Mouse (Mus musculus) spleen, postnatal 36 days (tissue): ENCODE data around the gene Creld1.

ENCODE experiments used
- DNase-seq, 2 experiments: peaks; one replicate each; pipeline ENCODE4 v3.0.0; 2022; ENCODE audit warnings: low spot score in 2 of 2, mixed read lengths in 1 of 2

Creld1 gene

DNA sequence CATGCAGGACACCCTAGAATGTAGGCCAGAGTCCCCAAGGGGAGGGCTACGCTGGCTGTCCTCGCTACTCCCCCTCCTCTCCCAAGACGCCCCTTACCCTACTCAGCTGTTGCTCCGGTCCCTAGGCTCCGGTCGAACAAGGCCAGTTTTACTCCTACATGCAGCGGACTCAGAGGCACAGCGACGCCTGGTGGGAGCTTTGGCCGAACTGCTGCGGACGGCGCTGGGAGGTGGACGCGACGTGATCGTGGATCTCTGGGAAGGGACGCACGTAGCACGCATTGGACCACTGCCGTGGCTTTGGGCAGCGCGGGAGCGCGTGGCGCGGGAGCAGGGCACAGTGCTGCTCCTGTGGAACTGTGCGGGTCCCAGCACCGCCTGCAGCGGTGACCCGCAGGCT, 13.7 kb upstream of the Creld1 start:
- DNase-seq, result peak; percentile 48 to 50

DNA sequence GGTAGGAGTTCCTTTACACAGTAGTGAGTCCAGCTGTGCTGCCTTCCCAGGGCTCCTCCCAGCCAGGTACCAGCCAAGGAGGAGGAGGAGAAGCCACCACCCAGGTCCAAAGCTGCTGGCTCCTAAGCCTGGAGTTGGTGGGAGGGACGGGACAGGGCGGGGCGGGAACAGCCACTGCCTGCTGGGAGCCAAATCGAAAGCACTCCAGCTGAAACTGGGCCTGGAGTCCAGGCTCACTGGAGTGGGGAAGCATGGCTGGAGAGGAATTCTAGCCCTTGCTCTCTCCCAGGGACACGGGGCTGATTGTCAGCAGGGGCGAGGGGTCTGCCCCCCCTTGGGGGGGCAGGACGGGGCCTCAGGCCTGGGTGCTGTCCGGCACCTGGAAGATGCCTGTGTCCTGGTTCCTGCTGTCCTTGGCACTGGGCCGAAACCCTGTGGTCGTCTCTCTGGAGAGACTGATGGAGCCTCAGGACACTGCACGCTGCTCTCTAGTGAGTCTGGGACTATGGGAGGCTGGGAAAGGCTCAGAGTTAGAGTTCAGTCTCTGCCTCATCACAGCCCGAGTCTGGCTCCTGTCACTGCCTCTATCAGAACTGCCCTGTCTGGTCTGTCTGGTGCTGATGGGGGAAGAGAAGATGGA, 11.7 kb upstream of the Creld1 start, which contains the start of gene Il17rc:
Gene Il17rc (plus strand): TSS at position 131 of the 640 bp plus-strand sequence.
- DNase-seq, result no peak

DNA sequence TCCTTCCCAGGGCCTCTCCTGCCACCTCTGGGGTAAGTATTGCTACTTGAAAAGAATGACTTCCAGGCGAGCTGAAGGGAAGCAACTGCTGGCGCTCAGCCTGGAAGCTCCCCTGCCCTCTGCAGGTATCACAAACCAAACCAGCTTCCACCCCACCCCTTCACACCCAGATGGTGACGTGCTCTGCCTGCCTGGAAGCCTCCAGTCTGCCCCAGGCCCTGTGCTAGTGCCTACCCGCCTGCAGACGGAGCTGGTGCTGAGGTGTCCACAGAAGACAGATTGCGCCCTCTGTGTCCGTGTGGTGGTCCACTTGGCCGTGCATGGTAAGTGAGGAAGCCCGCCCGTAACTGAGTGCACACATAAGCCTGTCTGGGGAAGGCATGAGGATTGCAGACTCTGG, 11.0 kb upstream of the Creld1 start:
- DNase-seq, result no peak

DNA sequence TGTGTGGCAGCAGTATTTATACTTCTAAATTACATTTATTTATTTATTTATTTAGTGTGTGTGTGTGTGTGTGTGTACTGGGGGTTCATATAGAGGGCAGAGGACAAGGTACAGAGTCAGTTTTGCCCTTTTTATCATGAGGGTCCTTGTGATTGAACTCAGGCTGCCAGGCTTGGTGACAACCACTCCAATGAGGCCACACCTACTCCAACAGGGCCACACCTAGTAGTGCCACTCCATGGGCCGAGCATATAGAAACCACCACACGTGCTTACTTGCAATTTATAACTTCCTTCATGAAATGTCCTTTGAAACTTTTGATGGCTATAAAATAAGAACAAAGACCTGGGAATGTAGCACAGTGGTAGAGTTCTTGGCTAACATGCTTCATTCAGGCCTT, 9.9 kb upstream of the Creld1 start:
- no peak for DNase-seq

DNA sequence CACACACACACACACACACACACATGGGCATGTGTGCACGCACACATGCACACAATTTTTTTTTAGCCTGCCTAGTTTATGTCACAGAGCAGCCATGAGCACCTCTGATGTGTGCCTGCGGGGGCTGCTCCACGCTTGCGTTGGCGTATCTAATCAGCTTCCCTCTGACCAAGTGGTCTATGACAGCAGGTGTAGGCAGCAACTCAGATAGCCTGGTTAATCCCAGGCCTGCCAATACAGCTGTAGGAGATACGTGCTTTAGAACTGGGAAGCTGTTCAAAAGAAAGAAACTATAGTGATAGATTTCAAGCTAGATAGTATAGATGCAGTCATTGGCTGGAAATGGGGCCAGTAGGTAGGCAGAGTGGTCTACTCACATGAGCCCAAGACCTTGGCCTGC, 9.4 kb upstream of the Creld1 start:
- DNase-seq, result no peak

DNA sequence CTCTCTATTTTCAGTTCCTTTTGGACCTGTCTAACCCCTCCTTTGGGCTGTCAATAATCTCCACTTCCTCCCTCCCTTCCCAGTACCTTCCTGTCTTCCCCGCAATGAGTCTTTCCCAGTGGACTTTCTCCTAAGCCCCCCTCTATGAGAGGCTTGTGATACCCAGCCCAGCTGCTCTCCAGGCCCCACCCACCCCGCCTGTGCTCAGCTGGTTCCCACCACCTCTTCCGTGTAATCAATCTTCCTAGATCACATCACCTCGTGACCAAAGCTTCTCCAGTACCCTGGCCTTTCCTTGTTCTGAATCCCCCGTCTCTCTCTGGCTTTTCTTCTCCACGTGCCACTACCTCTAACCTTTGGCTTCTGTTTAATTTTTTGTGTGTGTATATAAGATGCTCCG, 5.7 kb upstream of the Creld1 start:
- no peak for DNase-seq

DNA sequence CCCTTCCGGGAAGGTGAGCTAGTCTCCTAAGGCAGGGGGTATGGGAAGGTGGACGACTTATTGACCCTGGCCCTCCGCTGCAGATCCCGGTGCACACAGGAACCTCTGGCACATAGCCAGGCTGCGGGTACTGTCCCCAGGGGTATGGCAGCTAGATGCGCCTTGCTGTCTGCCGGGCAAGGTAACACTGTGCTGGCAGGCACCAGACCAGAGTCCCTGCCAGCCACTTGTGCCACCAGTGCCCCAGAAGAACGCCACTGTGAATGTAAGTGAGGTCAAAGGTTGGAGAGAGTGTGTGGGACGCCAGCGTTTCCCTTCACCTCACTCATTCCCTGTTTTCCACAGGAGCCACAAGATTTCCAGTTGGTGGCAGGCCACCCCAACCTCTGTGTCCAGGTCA, 4.2 kb upstream of the Creld1 start:
- DNase-seq, result no peak

DNA sequence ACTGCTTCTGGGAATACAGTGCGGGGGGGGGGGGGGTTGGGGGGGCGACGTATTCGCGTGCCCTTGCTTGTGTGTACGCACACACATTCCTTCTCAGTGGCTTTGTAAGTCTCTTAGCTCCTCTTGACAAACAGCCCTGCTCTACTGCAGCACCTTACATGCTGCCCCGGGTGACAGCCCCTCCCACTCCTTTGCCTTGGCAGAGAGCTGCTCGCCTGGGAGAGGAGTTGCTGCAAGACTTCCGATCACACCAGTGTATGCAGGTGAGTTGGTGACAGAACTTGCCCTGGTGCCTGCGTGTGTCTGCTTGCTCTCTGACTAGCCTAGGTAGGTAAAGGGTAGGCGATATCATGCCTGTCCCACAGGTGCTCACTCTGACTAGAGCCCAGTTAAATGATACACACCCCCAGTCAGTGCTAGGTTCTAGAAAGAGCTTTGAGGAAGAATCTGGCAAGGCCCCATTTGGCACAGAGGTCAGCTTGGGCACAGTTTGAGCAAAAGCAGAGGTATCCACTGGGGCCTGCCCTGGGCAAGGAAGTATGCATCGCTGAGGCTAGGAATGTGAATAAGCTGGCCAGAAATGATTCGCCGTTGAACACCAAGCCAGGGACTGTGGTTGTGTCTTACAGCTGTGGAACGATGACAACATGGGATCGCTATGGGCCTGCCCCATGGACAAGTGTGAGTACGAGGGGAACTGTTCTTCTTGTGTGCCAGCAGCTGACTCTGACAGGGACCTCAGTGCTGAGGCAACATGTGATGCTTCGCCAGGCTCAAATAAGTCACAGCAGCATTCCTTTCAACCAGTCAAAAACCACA, 2.3 kb upstream of the Creld1 start:
- DNase-seq, result no peak

DNA sequence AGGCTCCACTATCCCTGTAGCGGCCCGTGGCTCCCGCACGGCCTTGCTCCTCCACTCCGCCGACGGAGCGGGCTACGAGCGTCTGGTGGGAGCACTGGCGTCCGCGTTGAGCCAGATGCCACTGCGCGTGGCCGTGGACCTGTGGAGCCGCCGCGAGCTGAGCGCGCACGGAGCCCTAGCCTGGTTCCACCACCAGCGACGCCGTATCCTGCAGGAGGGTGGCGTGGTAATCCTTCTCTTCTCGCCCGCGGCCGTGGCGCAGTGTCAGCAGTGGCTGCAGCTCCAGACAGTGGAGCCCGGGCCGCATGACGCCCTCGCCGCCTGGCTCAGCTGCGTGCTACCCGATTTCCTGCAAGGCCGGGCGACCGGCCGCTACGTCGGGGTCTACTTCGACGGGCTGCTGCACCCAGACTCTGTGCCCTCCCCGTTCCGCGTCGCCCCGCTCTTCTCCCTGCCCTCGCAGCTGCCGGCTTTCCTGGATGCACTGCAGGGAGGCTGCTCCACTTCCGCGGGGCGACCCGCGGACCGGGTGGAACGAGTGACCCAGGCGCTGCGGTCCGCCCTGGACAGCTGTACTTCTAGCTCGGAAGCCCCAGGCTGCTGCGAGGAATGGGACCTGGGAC, 509 bp upstream of the Creld1 start:
- peak; percentile 22 to 25 for DNase-seq

DNA sequence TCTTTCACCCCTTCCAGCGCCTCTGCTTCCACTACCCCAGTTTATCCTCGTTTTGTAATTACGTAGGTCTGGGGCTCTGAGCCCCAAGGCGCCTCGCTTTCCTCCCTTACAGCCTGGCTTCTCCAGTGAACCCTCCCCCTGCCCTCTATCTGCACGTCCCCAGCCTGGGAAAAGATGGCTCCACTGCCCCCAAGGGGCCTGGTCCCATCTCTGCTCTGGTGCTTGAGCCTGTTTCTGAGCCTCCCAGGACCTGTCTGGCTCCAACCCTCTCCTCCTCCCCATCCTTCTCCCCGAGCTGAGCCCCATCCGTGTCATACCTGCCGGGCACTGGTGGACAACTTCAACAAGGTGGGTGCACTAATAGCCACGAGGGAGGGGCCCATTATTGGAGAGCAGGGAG, 632 bp downstream of the Creld1 start:
- no peak for DNase-seq

DNA sequence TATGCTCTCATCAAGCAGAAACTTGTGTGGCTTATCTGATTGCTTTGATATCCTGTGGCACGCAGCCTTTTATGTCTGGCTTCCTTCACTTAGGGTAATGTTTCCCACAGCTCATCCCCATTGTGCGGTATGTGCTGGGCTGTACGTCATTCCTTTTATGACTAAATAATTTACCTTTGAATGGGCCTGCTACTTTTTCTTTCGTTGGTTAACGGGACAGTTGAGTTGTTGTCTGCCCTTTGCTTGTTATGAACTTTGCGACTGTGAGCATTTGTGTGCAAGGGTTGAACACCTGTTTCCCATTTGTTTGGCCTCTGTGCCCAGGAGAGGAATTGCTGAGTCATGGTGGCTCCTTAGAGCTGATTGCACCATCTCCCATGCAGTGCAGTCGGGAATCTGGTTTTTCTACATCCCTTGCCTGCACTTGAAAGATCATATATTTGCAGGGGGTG, 4.1 kb downstream of the Creld1 start:
- DNase-seq, result no peak

DNA sequence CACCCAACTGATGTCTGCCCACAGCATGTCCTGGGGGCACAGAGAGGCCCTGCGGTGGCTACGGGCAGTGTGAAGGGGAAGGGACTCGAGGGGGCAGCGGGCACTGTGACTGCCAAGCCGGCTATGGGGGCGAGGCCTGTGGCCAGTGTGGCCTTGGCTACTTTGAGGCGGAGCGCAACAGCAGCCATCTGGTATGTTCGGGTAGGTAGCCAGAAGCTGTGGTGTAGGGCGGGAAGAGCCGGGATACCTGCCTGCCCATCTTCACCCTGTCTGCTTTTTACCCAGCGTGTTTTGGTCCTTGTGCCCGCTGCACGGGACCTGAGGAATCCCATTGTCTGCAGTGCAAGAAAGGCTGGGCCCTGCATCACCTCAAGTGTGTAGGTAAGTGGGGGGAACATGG, 6.3 kb downstream of the Creld1 start:
- DNase-seq, result no peak

DNA sequence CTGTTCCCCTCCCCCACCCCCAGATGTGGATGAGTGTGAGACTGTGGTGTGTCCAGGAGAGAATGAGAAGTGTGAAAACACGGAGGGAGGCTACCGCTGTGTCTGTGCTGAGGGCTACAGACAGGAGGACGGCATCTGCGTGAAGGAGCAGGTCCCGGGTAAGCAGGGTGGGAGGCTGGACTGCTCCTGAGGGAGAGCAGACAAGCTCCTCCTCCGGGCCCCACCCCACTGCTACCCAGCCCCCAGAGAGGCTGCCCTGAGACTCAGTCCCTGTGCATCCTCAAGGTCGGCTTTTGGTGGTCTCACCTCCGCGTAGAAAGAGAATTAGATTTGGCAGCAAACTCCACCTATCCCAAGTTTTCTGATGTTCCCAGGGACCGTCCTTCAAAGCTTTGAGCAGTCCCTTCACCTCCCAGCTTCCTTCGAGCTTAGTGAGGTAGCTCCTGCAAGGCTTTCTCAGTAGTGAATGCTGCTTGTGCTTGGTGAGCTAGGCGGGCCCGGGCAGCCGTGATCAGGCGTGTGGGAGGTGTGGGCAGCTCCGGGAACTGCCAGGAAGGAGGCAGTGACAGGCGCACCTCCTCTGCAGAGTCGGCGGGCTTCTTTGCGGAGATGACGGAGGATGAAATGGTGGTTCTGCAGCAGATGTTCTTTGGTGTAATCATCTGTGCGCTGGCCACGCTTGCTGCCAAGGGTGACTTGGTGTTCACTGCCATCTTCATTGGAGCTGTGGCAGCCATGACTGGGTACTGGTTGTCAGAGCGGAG, 9.2 kb downstream of the Creld1 start:
- no peak for DNase-seq

DNA sequence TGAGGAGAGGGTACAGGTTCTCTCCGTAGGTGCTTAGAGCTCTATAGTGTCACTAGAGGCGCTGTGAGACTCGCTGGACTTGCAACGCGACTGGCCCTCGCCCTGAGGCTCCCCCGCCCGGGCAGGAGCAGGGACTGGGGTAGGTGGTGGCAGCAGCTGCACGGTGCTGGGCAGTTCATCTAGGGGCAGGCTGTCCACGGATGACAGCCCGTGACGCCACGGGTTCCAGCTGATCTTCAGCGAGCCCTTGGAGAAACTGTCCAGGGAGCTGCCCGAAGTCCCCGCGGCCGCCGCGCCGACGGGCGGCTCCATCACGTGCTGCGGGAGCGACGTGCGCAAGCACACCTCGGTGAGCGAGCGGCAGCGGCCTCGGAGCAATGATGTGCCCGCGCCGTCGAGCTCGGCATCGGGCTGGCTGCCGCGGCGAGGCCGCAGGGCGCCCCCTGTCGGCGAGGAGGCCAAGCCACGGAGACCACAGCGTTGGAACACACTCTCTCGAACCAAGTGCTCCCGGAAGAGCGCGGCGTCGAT, 11.2 kb downstream of the Creld1 start:
- DNase-seq, result peak; percentile 84

DNA sequence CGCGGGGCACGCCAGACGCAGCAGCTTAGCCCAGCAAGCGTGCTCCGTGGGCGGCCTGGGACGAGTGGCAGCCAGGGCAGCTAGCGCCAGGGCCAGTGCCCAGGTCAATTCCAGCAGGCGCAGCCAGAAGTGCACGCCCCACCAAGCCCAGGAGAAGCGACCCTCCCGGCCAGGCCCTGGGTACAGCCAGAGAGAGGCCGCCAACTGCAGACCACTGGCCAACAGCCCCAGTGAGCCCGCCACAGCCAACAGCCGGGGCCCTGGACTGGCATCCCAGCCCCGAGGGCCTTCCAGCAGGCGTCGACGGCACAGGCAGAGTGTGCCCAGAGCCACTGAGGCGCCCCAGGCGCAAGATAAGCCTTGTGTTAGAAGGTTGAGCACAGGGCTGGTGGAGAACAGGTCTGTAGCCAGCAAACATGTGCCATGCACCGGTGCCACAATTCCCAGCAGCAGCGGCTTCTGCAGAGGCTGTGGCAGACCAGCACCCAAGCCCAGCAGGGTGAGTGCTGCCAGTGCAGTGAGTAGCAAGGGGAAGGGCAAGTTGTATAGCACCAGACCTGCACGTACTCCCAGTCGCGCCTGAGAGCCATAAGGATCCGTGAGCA, 12.1 kb downstream of the Creld1 start:
- DNase-seq, result no peak

DNA sequence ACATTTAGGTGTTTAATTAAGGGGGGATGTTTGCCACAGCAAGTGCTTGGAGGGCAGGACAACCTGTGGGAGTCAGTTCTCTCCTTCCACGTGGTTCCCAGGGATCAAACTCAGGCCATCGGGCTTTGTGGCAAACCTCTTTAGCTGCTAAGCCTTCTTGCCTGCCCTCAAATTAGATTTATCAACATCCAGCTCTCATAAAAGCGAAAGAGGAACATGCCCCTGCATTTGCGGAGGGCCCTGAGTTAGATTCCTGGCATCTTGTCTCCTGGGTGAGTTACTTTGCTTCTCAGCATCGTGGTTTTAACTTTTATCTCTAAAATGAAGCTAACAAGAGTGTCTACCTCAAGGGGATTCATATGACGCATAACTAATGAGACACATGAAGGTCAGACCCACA, 16.2 kb downstream of the Creld1 start:
- DNase-seq, result no peak

DNA sequence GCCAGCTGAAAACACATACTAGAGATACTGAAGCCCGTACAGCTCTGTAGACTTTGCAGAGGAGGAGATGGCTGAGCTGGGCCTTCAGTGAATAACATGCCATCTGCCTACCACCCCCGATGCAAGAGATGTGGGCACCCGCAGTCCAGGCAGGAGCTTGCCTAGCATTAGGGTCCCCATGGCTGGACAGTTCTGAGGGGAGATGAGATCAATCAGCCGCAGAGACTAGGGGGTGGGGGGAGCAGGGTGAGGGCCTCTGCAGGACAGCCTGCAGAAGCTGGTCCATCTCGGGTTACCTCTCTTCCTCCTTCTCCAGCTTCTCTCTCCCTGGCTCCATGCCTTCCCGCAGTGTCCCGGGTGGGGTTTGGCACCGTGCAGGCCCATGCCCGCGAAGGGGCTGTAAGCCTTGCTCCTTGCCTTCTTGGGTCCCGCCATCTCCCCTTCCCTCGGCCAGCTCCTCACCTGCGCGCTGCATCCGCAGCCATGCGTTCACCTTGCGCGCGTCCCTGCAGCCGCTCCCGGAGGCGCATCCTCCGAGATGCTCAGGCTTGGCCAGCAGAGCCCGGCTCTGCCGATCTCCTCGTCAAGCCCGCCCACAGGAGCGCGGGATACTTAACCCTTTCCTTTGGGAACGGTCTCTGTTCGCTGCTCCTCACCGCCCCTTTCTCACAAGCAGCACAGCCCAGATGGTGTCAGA, 18.4 kb downstream of the Creld1 start, which contains the start of gene Prrt3:
Gene Prrt3 (minus strand): TSS at position 544 of the 697 bp plus-strand sequence.
- DNase-seq, result no peak

DNA sequence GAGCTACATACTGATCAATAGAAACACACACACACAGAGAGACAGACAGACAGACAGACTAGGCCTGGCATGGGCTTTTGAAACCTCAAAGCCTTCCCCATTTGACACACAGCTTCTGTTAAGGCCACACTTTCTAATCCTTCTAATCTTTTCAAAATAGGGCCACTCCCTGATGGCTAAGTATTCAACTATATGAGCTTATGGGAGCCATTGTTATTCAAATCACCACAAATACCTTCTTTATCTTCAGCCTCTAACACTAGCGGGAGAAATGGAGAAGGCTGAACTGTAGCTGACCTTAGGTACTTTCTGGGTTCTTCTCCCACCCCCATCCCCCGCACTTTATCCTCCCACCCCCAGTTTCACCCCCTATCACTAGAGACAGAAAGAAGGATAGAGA, 19.7 kb downstream of the Creld1 start:
- DNase-seq, result no peak

DNA sequence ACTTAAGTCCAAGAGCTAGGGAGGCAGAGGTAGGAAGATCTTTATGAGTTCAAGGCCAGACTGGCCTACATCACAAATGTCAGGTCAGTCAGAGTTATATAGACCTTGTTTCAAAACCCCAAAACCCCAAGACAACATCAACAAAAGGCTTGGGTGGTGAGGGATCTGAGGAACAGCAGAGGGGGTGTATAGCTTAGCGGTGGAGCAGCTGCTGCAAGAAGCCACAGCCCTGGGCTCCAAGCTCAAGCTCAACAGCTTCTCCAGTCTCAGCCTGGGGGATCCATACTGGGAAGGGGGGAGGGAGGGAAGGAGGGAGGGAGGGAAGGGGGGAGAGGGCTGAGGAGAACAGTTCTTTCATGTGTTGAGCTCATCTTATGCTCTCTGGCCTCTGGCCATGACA, 22.6 kb downstream of the Creld1 start:
- no peak for DNase-seq

DNA sequence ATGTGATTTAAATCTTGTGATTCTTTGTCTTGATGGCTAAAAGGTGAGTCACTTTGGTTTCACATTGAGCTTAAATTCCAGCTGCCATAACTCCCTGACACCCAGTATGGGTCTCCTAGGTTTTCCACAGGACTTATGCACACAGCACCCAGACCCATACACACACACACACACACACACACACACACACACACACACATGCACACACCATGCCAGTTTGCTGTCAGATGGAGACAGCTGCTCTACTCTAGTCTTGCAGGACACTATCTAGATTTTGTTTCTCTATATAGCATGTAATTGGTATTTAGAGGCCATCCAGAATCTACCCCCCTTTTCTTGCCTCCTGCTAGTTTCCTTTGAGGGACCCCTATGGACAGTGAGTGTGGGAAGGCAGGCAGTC, 24.0 kb downstream of the Creld1 start:
- DNase-seq, result no peak
